Mouse (Mus musculus) forebrain, postnatal 0 days (tissue): ENCODE measurements around the gene Aox2. TPM values are rescaled to one million over a fixed set of nuclear protein-coding genes. Genes with fewer than 3 reads are reported as not detected.

Source experiments
- ATAC-seq: fragments of 200-750 bp; cut with Nextera tagmentation; 2 replicates; pipeline ENCODE4 v1.8.0; 2017; ENCODE audit warnings: mild to moderate bottlenecking, moderate library complexity
- DNase-seq: peaks from one replicate; pipeline ENCODE4 v3.0.0-alpha.2; 2015
- H3K27ac ChIP-seq: fragments of 300-500 bp; sonication (generic); 2 replicates; pipeline ENCODE4 v1.5.1; 2014; ENCODE audit warnings: low read depth, mild to moderate bottlenecking, antibody characterized with exemption, low read length, moderate library complexity, mixed read lengths
- H3K27me3 ChIP-seq: fragments of 300-500 bp; sonication (generic); 2 replicates; pipeline ENCODE4 v1.6.1; 2014; ENCODE audit warnings: mild to moderate bottlenecking, low read length, mixed read lengths; ENCODE audit not compliant: insufficient read depth
- H3K36me3 ChIP-seq: fragments of 300-500 bp; sonication (generic); 2 replicates; pipeline ENCODE4 v1.6.1; 2014; ENCODE audit warnings: mild to moderate bottlenecking, moderate library complexity; ENCODE audit not compliant: insufficient read depth
- H3K4me1 ChIP-seq: fragments of 300-500 bp; sonication (generic); 2 replicates; pipeline ENCODE4 v1.6.1; 2014; ENCODE audit warnings: antibody characterized with exemption; ENCODE audit not compliant: insufficient read depth
- H3K4me2 ChIP-seq: fragments of 300-500 bp; sonication (generic); 2 replicates; pipeline ENCODE4 v1.6.1; 2014; ENCODE audit warnings: low read depth, mild to moderate bottlenecking, moderate library complexity
- H3K4me3 ChIP-seq: fragments of 300-500 bp; sonication (generic); 2 replicates; pipeline ENCODE4 v1.5.1; 2014; ENCODE audit warnings: low read depth, low read length, mixed read lengths
- H3K9ac ChIP-seq: fragments of 300-500 bp; sonication (generic); 2 replicates; pipeline ENCODE4 v1.6.1; 2014; ENCODE audit warnings: mild to moderate bottlenecking
- H3K9me3 ChIP-seq: fragments of 300-500 bp; sonication (generic); 2 replicates; pipeline ENCODE4 v1.6.1; 2016; ENCODE audit warnings: low read length
- CTCF ChIP-seq: sonication (generic); IDR thresholded peaks from 2 replicates; pipeline ENCODE4 v1.5.1; 2016; ENCODE audit warnings: antibody characterized with exemption, control low read depth, low read depth
- WGBS: fragments of 180-500 bp; shearing (Covaris S2); extraction: QIAGEN DNeasy Blood & Tissue Kit; methylation state at CpG from one replicate; pipeline ENCODE4 v1.1.7; 2014; 5-methylcytosine and 5-hydroxymethylcytosine counted together
- polyA plus RNA-seq: library from polyadenylated mRNA; unstranded; fragments of >200 nt; fragmentation: Nextera tagmentation; extraction: Ambion mirVana; gene quantifications from 2 replicates; pipeline ENCODE4 v1.2.1, GENCODE M21; 2015
- total RNA-seq: library from RNA; depleted of rRNA; stranded (reverse); fragments of >200 nt; gene quantifications from 2 replicates; pipeline ENCODE4 v1.2.3, GENCODE M21; 2014; rRNA removed

Gene Aox2
- total RNA-seq (0.05 TPM in 1 of 2 replicates, not detected in the other), polyA plus RNA-seq (not detected in 2 replicates)

DNA sequence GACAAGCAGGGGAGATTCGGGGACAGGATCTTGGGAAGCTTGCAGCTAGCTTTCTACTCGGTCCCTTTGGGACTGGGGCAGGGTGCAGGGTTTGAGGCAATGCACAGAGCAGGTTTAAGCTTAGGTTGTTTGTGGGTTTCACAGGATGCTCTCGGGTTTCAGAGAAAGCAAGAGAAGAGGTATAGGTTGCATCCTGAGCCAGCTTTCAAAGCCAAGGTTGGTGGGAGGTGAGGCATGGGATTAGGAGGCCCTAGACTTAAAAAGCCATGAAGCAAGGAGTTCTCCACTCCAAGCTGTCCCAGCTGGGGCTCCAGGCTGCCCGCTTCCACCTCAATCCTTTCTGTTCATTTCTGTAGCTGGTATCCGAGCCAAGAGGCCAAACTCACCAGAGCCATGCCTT is at the start of gene Aox2:
Gene Aox2, plus strand, starts transcription at position 301 of the 400 bp plus-strand sequence.
- H3K9ac ChIP-seq, result no peak within 1 kb of the TSS
- no peak within 1 kb of the TSS for H3K4me3 ChIP-seq
- no peak within 1 kb of the TSS for H3K4me2 ChIP-seq
- H3K27me3 ChIP-seq, result no peaks in the 10 kb centered on the region
- no peaks in the 10 kb centered on the region for H3K9me3 ChIP-seq
- ATAC-seq (no peak), DNase-seq (no peak)
- H3K27ac ChIP-seq, result no peak within 1 kb of the TSS
- no peaks in the 10 kb centered on the region for H3K36me3 ChIP-seq
- TF ChIP-seq CTCF, result no peak
- no peaks in the 10 kb centered on the region for H3K4me1 ChIP-seq
- 69% methylated on average over 5 of the region's 5 CpGs for WGBS

DNA sequence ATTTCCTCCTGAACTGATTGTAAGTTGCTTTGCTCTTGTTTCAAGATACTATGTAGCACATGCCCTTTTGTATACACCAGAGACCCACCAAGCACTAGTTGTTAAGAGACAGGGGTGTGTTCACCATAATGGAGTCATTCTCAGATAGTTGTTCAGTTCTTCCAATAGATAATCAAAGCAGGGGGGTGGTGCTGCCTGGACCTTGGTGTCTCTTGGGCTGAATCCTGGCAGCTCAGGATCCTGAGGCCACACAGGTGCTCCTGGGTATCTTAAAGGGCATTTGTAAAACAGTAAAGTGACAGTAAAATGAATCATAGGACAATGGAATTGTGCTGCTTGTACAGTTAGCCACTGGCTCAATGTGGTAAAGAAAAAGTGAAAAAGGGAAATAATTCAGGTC is 49.2 kb upstream of the Aox2 start:
- DNase-seq, result no peak
- no peaks in the 10 kb centered on the region for H3K27me3 ChIP-seq
- no peaks in the 10 kb centered on the region for H3K36me3 ChIP-seq
- H3K9ac ChIP-seq, result no peak overlapping the region
- ATAC-seq, result no peak
- no peak for TF ChIP-seq CTCF
- H3K4me1 ChIP-seq, result no peaks in the 10 kb centered on the region
- no peak overlapping the region for H3K27ac ChIP-seq
- no peak overlapping the region for H3K4me3 ChIP-seq
- no peaks in the 10 kb centered on the region for H3K9me3 ChIP-seq
- H3K4me2 ChIP-seq, result no peak overlapping the region

DNA sequence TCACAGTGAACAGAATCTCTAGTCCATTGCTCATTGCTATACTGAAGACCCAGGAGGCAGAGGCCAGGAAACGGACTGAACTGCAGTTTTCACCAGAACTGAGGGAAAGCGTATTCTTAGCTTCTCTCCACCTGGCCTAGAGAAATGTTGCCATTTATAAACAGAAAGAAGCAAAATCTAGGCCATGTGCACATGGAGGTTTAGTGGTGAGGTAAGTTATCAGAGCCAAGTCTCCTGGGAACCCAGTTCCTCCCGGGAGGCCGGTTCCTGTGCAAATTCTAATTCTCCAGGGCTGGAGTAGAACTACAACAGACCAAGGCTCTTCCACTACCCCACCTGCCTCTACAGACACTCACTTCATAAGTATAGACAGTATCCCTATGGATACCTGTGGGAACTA is 48.4 kb upstream of the Aox2 start:
- DNase-seq (no peak), ATAC-seq (no peak)
- H3K4me2 ChIP-seq, result no peak overlapping the region
- H3K27ac ChIP-seq, result no peak overlapping the region
- H3K9ac ChIP-seq, result no peak overlapping the region
- no peaks in the 10 kb centered on the region for H3K36me3 ChIP-seq
- TF ChIP-seq CTCF, result no peak
- H3K9me3 ChIP-seq, result no peaks in the 10 kb centered on the region
- no peak overlapping the region for H3K4me3 ChIP-seq
- H3K4me1 ChIP-seq, result no peaks in the 10 kb centered on the region
- whole genome bisulfite sequencing, result 88% methylated on average over 4 of the region's 4 CpGs
- H3K27me3 ChIP-seq, result no peaks in the 10 kb centered on the region

DNA sequence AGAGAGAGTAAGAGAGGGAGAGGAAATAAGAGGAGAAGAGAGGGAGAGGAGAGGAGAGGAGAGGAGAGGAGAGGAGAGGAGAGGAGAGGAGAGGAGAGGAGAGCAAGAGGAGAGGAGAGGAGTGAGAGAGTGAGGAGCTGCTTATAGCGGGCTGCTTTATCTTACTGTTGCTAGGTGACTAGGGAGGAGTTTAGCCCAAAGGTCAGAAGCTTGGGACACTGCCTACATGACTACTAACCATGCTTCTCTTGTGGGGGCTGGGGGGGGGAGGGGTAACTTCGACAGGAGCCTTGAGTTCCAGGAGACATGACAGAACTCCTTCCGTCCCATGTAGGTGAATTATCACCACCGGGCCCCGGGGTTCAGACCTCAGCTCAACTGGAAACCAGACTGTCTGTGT is 47.6 kb upstream of the Aox2 start:
- no peak overlapping the region for H3K4me3 ChIP-seq
- no peak overlapping the region for H3K27ac ChIP-seq
- no peaks in the 10 kb centered on the region for H3K36me3 ChIP-seq
- no peaks in the 10 kb centered on the region for H3K4me1 ChIP-seq
- H3K9ac ChIP-seq, result no peak overlapping the region
- no peaks in the 10 kb centered on the region for H3K27me3 ChIP-seq
- ATAC-seq (no peak), DNase-seq (no peak)
- no peak overlapping the region for H3K4me2 ChIP-seq
- no peaks in the 10 kb centered on the region for H3K9me3 ChIP-seq
- TF ChIP-seq CTCF, result no peak
- WGBS, result 67% methylated on average over 5 of the region's 5 CpGs

DNA sequence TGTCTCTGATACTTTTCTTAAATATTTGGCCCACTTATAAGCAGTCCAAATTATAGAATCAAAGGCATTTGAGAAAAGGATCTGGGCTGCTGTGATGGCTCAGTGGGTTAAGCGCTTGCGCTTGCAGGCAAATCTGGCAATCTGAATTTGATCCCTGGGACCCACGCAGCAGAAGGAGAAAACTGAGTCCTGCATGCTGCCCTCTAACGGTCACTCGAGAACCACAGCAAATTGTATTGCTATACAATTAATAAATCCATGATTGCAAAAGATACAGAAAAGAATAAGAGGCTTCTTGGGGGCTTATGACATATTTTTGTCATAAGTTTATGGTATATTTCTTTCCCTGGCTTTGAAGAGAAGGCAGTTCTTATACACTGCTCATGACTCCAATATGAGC is 42.7 kb upstream of the Aox2 start:
- 53% methylated on average over 5 of the region's 5 CpGs for WGBS
- no peak overlapping the region for H3K4me3 ChIP-seq
- H3K4me1 ChIP-seq, result no peaks in the 10 kb centered on the region
- DNase-seq, result no peak
- no peak for ATAC-seq
- no peak overlapping the region for H3K4me2 ChIP-seq
- no peak overlapping the region for H3K27ac ChIP-seq
- no peaks in the 10 kb centered on the region for H3K27me3 ChIP-seq
- no peaks in the 10 kb centered on the region for H3K9me3 ChIP-seq
- peak; percentile 36 for TF ChIP-seq CTCF
- H3K36me3 ChIP-seq, result no peaks in the 10 kb centered on the region
- no peak overlapping the region for H3K9ac ChIP-seq

DNA sequence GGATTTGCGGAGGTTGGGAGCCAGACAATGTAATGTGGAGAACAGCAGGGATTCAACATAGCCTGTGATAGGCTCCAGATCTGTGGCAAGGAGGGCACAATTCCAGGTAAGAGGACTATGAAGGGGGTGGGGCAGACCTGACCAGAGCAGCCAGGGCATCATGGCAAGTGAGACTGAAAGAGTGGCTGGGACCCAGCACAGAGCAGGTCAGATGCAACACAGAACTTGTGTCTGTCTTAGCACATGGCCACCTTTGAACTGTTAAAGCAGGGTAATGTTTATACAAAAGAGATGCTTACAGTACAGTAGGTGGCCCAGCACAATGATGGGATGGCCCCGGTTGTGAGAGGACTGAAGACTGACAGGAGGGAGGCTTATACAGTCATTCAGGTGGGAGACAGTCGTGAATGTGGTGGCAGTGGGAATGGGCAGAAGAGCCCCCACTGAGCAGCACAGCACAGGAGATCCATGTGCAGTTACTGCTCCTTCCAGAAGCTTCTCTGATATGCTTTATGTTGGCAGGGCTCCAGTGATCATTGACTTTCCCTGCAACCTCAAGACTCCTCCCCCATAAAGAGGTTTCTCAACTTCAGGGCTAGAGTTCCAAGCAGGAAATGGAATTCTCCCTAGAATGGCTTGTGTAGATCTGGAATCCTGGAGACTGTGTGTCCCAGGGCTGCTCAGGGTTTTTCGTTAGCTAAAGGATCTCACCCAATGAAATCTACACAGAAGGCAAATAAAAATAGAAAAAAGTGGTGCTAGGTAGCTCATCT is 40.4 kb upstream of the Aox2 start:
- no peak for ATAC-seq
- no peak overlapping the region for H3K4me2 ChIP-seq
- H3K27me3 ChIP-seq, result no peaks in the 10 kb centered on the region
- H3K36me3 ChIP-seq, result no peaks in the 10 kb centered on the region
- no peaks in the 10 kb centered on the region for H3K4me1 ChIP-seq
- no peak overlapping the region for H3K4me3 ChIP-seq
- no peak for TF ChIP-seq CTCF
- DNase-seq, result no peak
- WGBS, result 84% methylated on average over 4 of the region's 4 CpGs
- no peak overlapping the region for H3K9ac ChIP-seq
- H3K9me3 ChIP-seq, result no peaks in the 10 kb centered on the region
- no peak overlapping the region for H3K27ac ChIP-seq

DNA sequence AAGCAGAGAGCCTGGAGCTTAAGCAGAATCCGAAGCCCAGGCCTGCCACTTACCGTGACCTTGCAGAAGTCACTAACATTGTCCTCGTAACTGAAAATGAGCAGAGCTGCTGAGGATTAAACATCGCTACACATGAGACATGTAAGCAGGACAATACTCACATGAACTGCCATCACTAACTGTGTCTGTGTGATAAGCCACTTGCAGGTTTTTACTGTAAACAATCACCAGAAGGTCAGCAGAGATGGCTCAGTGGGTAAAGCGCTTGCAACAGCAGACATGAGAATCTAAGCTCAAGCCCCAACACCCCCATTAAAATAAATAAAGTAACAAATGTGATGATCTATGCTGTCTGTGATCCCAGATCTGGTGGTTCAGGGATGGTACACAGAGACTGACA is 39.7 kb upstream of the Aox2 start:
- ATAC-seq (no peak), DNase-seq (no peak)
- TF ChIP-seq CTCF, result no peak
- no peaks in the 10 kb centered on the region for H3K9me3 ChIP-seq
- H3K27ac ChIP-seq, result no peak overlapping the region
- no peak overlapping the region for H3K4me3 ChIP-seq
- no peak overlapping the region for H3K9ac ChIP-seq
- H3K4me1 ChIP-seq, result no peaks in the 10 kb centered on the region
- 94% methylated on average over 5 of the region's 5 CpGs for WGBS
- no peaks in the 10 kb centered on the region for H3K36me3 ChIP-seq
- H3K4me2 ChIP-seq, result no peak overlapping the region
- H3K27me3 ChIP-seq, result no peaks in the 10 kb centered on the region
